Mouse (Mus musculus) gastrocnemius, postnatal 25 days (tissue): ENCODE measurements around the gene Spi1. TPM values are rescaled to one million over a fixed set of nuclear protein-coding genes. Genes with fewer than 3 reads are reported as not detected.
A peak's percentile ranks its signal among the peaks of the same experiment; 100 is the strongest.
"Not testable (repeated sequence)": the region's sequence is repeated elsewhere in the genome, so short reads cannot be mapped to it uniquely, and the experiment has no call there.

ENCODE experiments used
- DNase-seq: peaks from one replicate; pipeline ENCODE4 v3.0.0; 2022
- total RNA-seq, 2 experiments: library from RNA; stranded (reverse); gene quantifications; 1 replicate in 1 of 2; 2 replicates in 1 of 2; pipeline ENCODE4 v1.2.3; 2021

Gene Spi1
- total RNA-seq, 2 experiments from 2014 or later, result 0.95 to 1.6 TPM

GRCm38 (mm10) chr2:91096524-91096923 is 14.3 kb downstream of the Spi1 start:
- DNase-seq, result no peak

DNA sequence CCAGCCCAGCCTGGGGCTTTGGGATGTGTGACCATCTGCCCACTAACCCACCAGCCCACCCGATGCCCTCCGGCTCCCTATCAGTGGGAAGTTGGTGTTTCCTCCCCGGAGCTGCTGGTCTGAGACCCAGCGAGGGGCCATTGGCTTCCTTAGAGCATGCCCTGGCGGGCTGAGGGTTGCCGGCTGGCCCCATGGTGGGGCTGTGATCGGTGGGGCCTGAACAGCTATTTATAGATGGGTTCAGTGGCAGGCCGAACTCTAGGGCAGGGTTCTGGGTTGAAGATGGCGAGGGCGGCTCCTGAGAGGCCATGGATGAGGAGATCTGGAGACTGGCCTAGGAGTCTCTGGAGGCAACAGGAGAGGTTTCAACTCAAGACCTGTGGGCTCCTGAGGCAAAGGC is 14.8 kb downstream of the Spi1 start:
- no peak for DNase-seq

GRCm38 (mm10) chr2:91098156-91098555 is 16.0 kb downstream of the Spi1 start:
- no peak for DNase-seq

DNA sequence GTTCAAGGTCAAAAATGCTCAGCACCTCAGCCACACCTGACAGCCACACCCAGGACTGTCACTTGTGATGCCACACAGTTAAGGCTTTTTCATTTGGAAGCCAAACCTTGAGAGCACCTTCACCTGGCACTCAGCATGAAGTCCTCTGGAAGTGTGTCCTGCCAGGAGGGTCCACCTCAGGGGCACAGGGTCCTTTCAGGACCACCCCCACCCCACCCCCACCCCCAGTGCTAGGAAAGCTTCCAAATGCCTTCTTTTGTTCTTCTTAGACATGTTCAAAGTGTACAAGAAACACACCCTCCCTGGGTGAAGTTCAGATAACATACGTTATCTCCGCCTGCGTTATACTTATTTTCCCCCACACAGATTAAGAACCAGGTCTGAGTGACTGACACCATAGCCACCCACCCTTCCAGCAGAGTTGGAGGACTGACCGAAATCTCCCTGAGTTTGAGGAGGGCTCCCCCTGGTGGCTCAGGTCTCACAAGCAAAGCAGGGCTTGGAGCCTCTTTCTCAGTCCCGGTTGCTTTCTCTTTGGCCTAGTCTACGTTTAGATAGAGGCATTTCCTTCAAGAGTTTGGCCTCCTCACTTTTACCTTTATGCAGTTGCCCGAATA is 19.0 kb downstream of the Spi1 start:
- DNase-seq, result peak; percentile 80

GRCm38 (mm10) chr2:91108156-91108555 is 26.0 kb downstream of the Spi1 start:
- no peak for DNase-seq

DNA sequence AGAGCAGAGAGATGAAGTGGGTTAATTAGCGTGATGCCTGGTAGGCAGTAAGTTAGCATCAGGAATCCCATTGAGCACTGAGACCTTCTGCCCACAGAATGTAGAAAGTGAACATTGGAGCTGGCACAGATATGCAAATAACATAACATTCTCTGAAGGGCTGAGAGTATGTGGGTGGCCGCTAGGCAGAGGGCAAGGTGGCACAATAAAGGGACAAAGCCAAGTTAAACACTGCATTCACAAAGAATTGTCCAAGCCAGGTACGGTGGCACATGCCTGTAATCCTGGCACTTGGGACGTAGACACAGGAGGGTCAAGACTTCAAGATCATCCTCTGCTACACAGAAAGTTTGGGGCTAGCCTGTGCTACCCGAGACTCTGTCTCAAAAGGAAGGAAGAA is 27.1 kb downstream of the Spi1 start:
- no peak for DNase-seq

GRCm38 (mm10) chr2:91109807-91110385 is 27.7 kb downstream of the Spi1 start:
- no peak for DNase-seq

GRCm38 (mm10) chr2:91110429-91110828 is 28.2 kb downstream of the Spi1 start:
- no peak for DNase-seq

DNA sequence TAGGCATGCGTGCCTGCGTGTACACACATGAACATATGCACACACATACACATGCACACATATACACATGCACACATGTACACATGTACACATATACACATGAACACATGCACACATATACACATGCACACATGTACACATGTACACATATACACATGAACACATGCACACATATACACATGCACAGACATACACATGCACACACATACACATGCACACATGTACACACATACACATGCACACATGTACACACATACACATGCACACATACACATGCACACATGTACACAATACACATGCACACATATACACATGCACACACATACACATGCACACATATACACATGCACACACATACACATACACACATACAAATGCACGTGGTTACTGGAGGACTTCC is 29.6 kb downstream of the Spi1 start:
- DNase-seq, result not testable (repeated sequence)

- no peak for DNase-seq
Observed at GRCm38 (mm10) chr2:91112491-91112890, 30.3 kb downstream of the Spi1 start.

GRCm38 (mm10) chr2:91113334-91113733 is 31.1 kb downstream of the Spi1 start:
- no peak for DNase-seq

GRCm38 (mm10) chr2:91113852-91114251 is 31.7 kb downstream of the Spi1 start:
- DNase-seq, result no peak

DNA sequence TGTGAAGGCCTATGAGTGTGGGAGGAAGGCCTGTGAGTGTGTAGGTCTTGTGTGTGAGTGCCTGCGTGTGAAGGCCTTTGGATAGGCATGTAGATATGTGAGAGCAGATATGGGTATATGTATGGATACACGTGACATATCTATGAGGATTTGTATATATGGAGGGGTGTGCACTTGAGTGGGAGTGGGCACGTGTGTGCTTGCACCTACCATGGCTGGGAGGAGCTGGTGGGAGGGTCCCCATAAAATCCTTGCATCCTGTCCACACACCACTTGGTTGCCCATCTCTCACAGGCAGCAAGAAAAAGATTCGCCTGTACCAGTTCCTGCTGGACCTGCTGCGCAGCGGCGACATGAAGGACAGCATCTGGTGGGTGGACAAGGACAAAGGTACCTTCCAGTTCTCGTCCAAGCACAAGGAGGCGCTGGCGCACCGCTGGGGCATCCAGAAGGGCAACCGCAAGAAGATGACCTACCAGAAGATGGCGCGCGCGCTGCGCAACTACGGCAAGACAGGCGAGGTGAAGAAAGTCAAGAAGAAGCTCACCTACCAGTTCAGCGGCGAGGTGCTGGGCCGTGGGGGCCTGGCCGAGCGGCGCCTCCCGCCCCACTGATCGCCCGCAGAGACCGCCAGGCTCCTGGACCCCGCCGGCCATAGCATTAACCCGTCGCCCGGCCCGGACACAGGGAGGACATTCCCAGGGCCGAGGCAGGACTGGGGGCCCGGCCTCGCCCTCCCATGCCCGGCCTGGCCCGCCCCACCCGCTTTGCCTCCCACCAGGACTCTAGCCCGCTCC is 32.8 kb downstream of the Spi1 start:
- peak; percentile 88 for DNase-seq

DNA sequence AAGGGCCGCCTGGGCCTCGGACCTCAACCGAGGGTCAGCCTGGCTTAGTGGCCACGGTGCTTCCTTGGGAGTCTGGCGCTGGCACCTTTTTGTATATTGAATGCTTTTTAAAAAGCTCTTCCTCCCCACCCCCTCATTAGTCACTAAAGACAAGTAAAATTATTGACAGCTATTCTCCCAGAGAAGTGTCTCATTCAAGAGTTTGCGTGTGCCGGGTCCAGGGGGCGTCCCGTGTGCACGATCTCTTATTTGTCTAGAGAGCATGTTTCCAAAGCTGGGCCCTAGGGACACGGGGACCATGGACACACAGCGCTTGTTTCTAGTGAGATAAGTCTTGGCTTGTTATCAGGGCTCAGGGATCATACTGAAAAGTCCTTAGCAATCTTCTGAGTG is 33.4 kb downstream of the Spi1 start:
- no peak for DNase-seq

GRCm38 (mm10) chr2:91116842-91117241 is 34.7 kb downstream of the Spi1 start:
- DNase-seq, result no peak

GRCm38 (mm10) chr2:91117585-91118275 is 35.5 kb downstream of the Spi1 start, which contains the start of gene Mybpc3:
Gene Mybpc3 (plus strand): TSS chr2:91118144.
- DNase-seq, result no peak

- DNase-seq, result no peak
Observed at GRCm38 (mm10) chr2:91118647-91119046, 36.5 kb downstream of the Spi1 start.

GRCm38 (mm10) chr2:91119061-91119460 is 36.9 kb downstream of the Spi1 start:
- DNase-seq, result no peak

GRCm38 (mm10) chr2:91119551-91119950 is 37.4 kb downstream of the Spi1 start:
- DNase-seq, result no peak

DNA sequence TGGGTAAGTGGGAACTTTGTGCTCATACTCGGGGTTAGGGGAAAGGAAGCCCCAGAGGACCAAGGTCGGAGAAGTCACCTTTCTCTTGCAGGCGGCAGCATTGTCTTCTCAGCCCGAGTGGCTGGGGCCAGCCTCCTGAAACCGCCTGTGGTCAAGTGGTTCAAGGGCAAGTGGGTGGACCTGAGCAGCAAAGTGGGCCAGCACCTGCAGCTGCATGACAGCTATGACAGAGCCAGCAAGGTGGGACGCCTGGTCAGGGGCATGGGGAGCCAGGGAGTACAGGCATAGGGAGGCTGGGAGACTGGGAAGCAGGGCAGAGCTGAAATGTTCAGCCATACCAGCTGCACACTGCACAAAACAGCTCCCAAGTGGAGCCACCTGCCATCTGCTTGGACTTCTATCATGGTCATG is 38.1 kb downstream of the Spi1 start:
- no peak for DNase-seq

DNA sequence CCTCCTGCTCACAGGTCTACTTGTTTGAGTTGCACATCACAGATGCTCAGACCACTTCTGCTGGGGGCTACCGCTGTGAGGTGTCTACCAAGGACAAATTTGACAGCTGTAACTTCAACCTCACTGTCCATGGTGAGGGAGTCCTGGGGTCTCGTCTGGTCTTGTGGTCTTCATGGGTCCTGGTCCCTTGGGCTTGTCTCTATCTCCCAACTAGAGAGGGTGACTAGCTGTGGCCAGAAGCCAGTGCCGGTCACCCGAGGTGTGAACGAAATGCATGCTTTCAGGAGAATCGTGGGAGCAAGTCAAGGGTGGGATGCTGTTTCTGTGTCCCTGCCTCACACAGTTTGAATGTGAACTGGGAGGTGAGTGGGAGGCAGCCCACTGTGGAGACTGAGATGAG is 38.8 kb downstream of the Spi1 start:
- DNase-seq, result no peak

GRCm38 (mm10) chr2:91121497-91121896 is 39.3 kb downstream of the Spi1 start:
- no peak for DNase-seq

DNA sequence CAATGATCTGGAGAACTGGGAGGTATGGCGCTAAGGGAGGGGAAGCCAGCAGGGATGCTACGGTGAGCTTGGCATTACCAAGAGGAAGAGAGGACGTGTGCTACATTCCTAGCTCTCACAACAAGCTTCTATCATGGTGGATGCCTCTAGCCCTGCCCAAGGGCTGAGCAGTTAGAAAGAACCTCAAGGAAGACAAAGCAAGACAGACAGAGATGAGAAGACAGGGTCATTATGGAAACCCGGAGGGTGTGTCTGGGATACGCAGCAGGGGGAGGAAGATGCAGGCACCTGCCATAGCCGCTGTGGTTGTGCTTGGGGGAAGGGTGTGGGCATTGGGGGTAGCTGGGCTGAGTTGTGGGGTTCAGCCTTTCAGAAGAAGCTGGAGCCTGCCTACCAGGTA is 41.3 kb downstream of the Spi1 start:
- DNase-seq, result no peak
